Comparison of ENCODE assay signal across 17 mouse cellular contexts in genomic region chr4:128712941-128713340, GRCm38 (mm10). TPM values are rescaled to one million over a fixed set of nuclear protein-coding genes. Genes with fewer than 3 reads are reported as not detected.
A peak's percentile ranks its signal among the peaks of the same experiment; 100 is the strongest.
DNase-seq lines count a peak whose midpoint lies in the region; ATAC-seq and TF ChIP-seq lines count a peak whose summit lies in the region.
"Had no signal": no experiment of that assay in that cellular context is flagged by ENCODE, and none has a peak within 500 bp of the region (broad histone marks: within the 10 kb centered on the region; RNA-seq: fewer than 3 reads in every experiment).

No protein-coding gene starts in this region.

- peaks cover 14% of the 10 kb centered on the region for H3K27me3 ChIP-seq in forebrain, embryonic 12.5 days
- H3K27me3 ChIP-seq in forebrain, embryonic 13.5 days = peaks cover 4% of the 10 kb centered on the region; the same call in 1 of the 2 replicates
- peaks cover 23% of the 10 kb centered on the region for H3K27me3 ChIP-seq in midbrain, embryonic 10.5 days (ENCODE audit: low read depth, poor library complexity, severe bottlenecking)
- H3K27me3 ChIP-seq in midbrain, embryonic 15.5 days (replicated peaks) = peaks cover 2% of the 10 kb centered on the region; the same call in 1 of the 2 replicates
- H3K27me3 ChIP-seq in stomach, postnatal 0 days (ENCODE audit: control insufficient read depth, insufficient read depth, low read length) = no peaks in the 10 kb centered on the region
- H3K27me3 ChIP-seq: limb, embryonic 15.5 days had no signal

- no peak for DNase-seq in midbrain, embryonic 10.5 days (ENCODE audit: low spot score)
- DNase-seq in NIH3T3 (ENCODE audit: low read depth) = peak; percentile 38
- DNase-seq in stomach, postnatal 0 days (ENCODE audit: low spot score) = no peak
- no peak for DNase-seq in ovary, postnatal 36 days (ENCODE audit: low spot score)
- DNase-seq: adrenal gland, postnatal 14 days; kidney, adult 9 months; left cerebral cortex, postnatal 4 days; lung, embryonic 14.5 days had no signal

- WGBS in forebrain, embryonic 12.5 days = 76% methylated on average over 6 of the region's 6 CpGs
- 83% methylated on average over 6 of the region's 6 CpGs for WGBS in forebrain, embryonic 13.5 days
- 87% methylated on average over 6 of the region's 6 CpGs for WGBS in midbrain, embryonic 10.5 days
- WGBS in midbrain, embryonic 15.5 days = 85% methylated on average over 6 of the region's 6 CpGs
- 81% methylated on average over 6 of the region's 6 CpGs for WGBS in stomach, postnatal 0 days

- ATAC-seq in forebrain, embryonic 12.5 days (ENCODE audit: low FRiP score) = no peak
- ATAC-seq in forebrain, embryonic 13.5 days = no peak
- ATAC-seq in midbrain, embryonic 15.5 days (replicated peaks) = no peak
- ATAC-seq in stomach, postnatal 0 days (ENCODE audit: low FRiP score, low TSS enrichment) = no peak
- ATAC-seq: hindbrain, postnatal 0 days; intestine, embryonic 16.5 days; midbrain, embryonic 13.5 days had no signal

- TF ChIP-seq EP300 in stomach, postnatal 0 days (optimal IDR thresholded peaks at IDR 0.05) = no peak

- no peak for TF ChIP-seq CTCF in stomach, postnatal 0 days (IDR thresholded peaks at IDR 0.05; ENCODE audit: low read depth)

- H3K4me1 ChIP-seq in forebrain, embryonic 12.5 days = peaks cover 75% of the 10 kb centered on the region
- H3K4me1 ChIP-seq in forebrain, embryonic 13.5 days = peaks cover 71% of the 10 kb centered on the region
- H3K4me1 ChIP-seq in midbrain, embryonic 10.5 days = peaks cover 97% of the 10 kb centered on the region
- peaks cover 56% of the 10 kb centered on the region for H3K4me1 ChIP-seq in midbrain, embryonic 15.5 days
- H3K4me1 ChIP-seq in stomach, postnatal 0 days (replicated peaks; ENCODE audit: control insufficient read depth, insufficient read depth) = peaks cover 13% of the 10 kb centered on the region

- no peak overlapping the region for H3K9ac ChIP-seq in forebrain, embryonic 12.5 days
- H3K9ac ChIP-seq in forebrain, embryonic 13.5 days = no peak overlapping the region
- H3K9ac ChIP-seq in midbrain, embryonic 15.5 days = no peak overlapping the region
- no peak overlapping the region for H3K9ac ChIP-seq in stomach, postnatal 0 days (ENCODE audit: low read length)
- H3K9ac ChIP-seq: limb, embryonic 15.5 days; liver, embryonic 14.5 days; lung, embryonic 14.5 days; neural tube, embryonic 12.5 days had no signal

- no peak overlapping the region for H3K4me2 ChIP-seq in forebrain, embryonic 12.5 days
- H3K4me2 ChIP-seq in forebrain, embryonic 13.5 days = no peak overlapping the region
- no peak overlapping the region for H3K4me2 ChIP-seq in midbrain, embryonic 15.5 days
- H3K4me2 ChIP-seq in stomach, postnatal 0 days (replicated peaks; ENCODE audit: low read depth) = peak overlapping the region; percentile 57; the same call in 1 of the 2 replicates
- H3K4me2 ChIP-seq: midbrain, embryonic 13.5 days had no signal

- no peaks in the 10 kb centered on the region for H3K36me3 ChIP-seq in forebrain, embryonic 12.5 days (replicated peaks)
- H3K36me3 ChIP-seq in forebrain, embryonic 13.5 days (ENCODE audit: poor library complexity, severe bottlenecking) = peaks cover 21% of the 10 kb centered on the region; the same call in 1 of the 2 replicates
- no peaks in the 10 kb centered on the region for H3K36me3 ChIP-seq in midbrain, embryonic 10.5 days
- H3K36me3 ChIP-seq in midbrain, embryonic 15.5 days (replicated peaks) = no peaks in the 10 kb centered on the region
- H3K36me3 ChIP-seq in stomach, postnatal 0 days (ENCODE audit: control insufficient read depth, insufficient read depth, low read length) = no peaks in the 10 kb centered on the region

- H3K4me3 ChIP-seq in forebrain, embryonic 12.5 days (replicated peaks) = no peak overlapping the region
- H3K4me3 ChIP-seq in forebrain, embryonic 13.5 days = no peak overlapping the region
- no peak overlapping the region for H3K4me3 ChIP-seq in midbrain, embryonic 10.5 days
- no peak overlapping the region for H3K4me3 ChIP-seq in midbrain, embryonic 15.5 days
- H3K4me3 ChIP-seq in stomach, postnatal 0 days (ENCODE audit: low read depth, low read length) = no peak overlapping the region
- H3K4me3 ChIP-seq: limb, embryonic 15.5 days; midbrain, embryonic 13.5 days; neural tube, embryonic 12.5 days had no signal

- H3K27ac ChIP-seq in forebrain, embryonic 12.5 days = 0 out of 2 replicates have a peak overlapping the region, but pooled peaks have one; percentile 31
- no peak overlapping the region for H3K27ac ChIP-seq in forebrain, embryonic 13.5 days
- H3K27ac ChIP-seq in midbrain, embryonic 10.5 days (replicated peaks) = peak overlapping the region; percentile 97
- H3K27ac ChIP-seq in midbrain, embryonic 15.5 days = no peak overlapping the region
- peak overlapping the region; percentile 65; the same call in 1 of the 2 replicates for H3K27ac ChIP-seq in stomach, postnatal 0 days (replicated peaks)
- H3K27ac ChIP-seq: hindbrain, postnatal 0 days; limb, embryonic 15.5 days; liver, embryonic 14.5 days; midbrain, embryonic 13.5 days; neural tube, embryonic 12.5 days had no signal

- H3K9me3 ChIP-seq in forebrain, embryonic 12.5 days = no peaks in the 10 kb centered on the region
- H3K9me3 ChIP-seq in forebrain, embryonic 13.5 days (replicated peaks) = no peaks in the 10 kb centered on the region
- H3K9me3 ChIP-seq in midbrain, embryonic 10.5 days (replicated peaks) = no peaks in the 10 kb centered on the region
- no peaks in the 10 kb centered on the region for H3K9me3 ChIP-seq in midbrain, embryonic 15.5 days
- no peaks in the 10 kb centered on the region for H3K9me3 ChIP-seq in stomach, postnatal 0 days (ENCODE audit: control insufficient read depth, low read length)
- H3K9me3 ChIP-seq: limb, embryonic 15.5 days; midbrain, embryonic 13.5 days; neural tube, embryonic 12.5 days had no signal

RNA-seq across cellular contexts. Expression of gene A3galt2, which starts 42.2 kb away (rescaled TPM):
- 0.38 and 0.57 TPM in 2 replicates for polyA plus RNA-seq in forebrain, embryonic 12.5 days (2016; fragmentation: Nextera tagmentation; extraction: Ambion mirVana)
- 0.67 and 0.88 TPM in 2 replicates for polyA plus RNA-seq in forebrain, embryonic 13.5 days (2015; fragmentation: Nextera tagmentation; extraction: Ambion mirVana)
- polyA plus RNA-seq in midbrain, embryonic 10.5 days (2016; fragmentation: Nextera tagmentation; extraction: Ambion mirVana) = 0.10 and 0.24 TPM in 2 replicates
- polyA plus RNA-seq in midbrain, embryonic 15.5 days (2015; fragmentation: Nextera tagmentation; extraction: Ambion mirVana) = 0.28 and 0.34 TPM in 2 replicates
- polyA plus RNA-seq in stomach, postnatal 0 days (2015; fragmentation: Nextera tagmentation; extraction: Ambion mirVana) = 0.02 TPM in 1 of 2 replicates, not detected in the other

RNA-seq across cellular contexts. Expression of gene Phc2, which starts 58.4 kb away (rescaled TPM):
- polyA plus RNA-seq in forebrain, embryonic 12.5 days (2016; fragmentation: Nextera tagmentation; extraction: Ambion mirVana) = 56.1 and 148 TPM in 2 replicates
- 34.9 and 38.2 TPM in 2 replicates for polyA plus RNA-seq in forebrain, embryonic 13.5 days (2015; fragmentation: Nextera tagmentation; extraction: Ambion mirVana)
- polyA plus RNA-seq in midbrain, embryonic 10.5 days (2016; fragmentation: Nextera tagmentation; extraction: Ambion mirVana) = 20.8 and 30.0 TPM in 2 replicates
- polyA plus RNA-seq in midbrain, embryonic 15.5 days (2015; fragmentation: Nextera tagmentation; extraction: Ambion mirVana) = 70.0 and 72.2 TPM in 2 replicates
- polyA plus RNA-seq in stomach, postnatal 0 days (2015; fragmentation: Nextera tagmentation; extraction: Ambion mirVana) = 27.1 and 31.1 TPM in 2 replicates

Comparison
In these comparisons a context has a peak if more than half of its experiments do, and no peak if none do; other contexts are left out.
1. H3K27ac ChIP-seq: peak in forebrain, embryonic 12.5 days (single experiment), midbrain, embryonic 10.5 days (single experiment) and stomach, postnatal 0 days (single experiment); none in forebrain, embryonic 13.5 days (single experiment) and midbrain, embryonic 15.5 days (single experiment).